22 mouse cellular contexts compared by ENCODE assay signal in genomic region chr11:20780312-20780711, GRCm38 (mm10). TPM values are rescaled to one million over a fixed set of nuclear protein-coding genes. Genes with fewer than 3 reads are reported as not detected.
A peak's percentile ranks its signal among the peaks of the same experiment; 100 is the strongest.
DNase-seq lines count a peak whose midpoint lies in the region; ATAC-seq lines count a peak whose summit lies in the region.
"Had no signal": no experiment of that assay in that cellular context is flagged by ENCODE, and none has a peak within 500 bp of the region (broad histone marks: within the 10 kb centered on the region; RNA-seq: fewer than 3 reads in every experiment).

No protein-coding gene starts in this region.

- DNase-seq in heart, adult 11 months, result peak; percentile 33
- no peak for DNase-seq in heart, adult 18-20 months
- no peak for DNase-seq in cerebellum, postnatal 10 days
- DNase-seq: adrenal gland, adult 2 months; adrenal gland, postnatal 10 days; adrenal gland, postnatal 25 days; cerebellum, adult 11 months; cerebellum, adult 18-20 months; cerebellum, adult 8-10 months; cerebellum, adult 9-11 months; cerebellum, postnatal 25 days; embryo, embryonic 11 days had no signal

- H3K9me3 ChIP-seq in megakaryocyte, embryonic 14.5 days, result peaks cover 40% of the 10 kb centered on the region
- H3K9me3 ChIP-seq: embryonic facial prominence, embryonic 13.5 days; forebrain, embryonic 12.5 days had no signal

- H3K36me3 ChIP-seq in megakaryocyte, embryonic 14.5 days (replicated peaks; ENCODE audit: low read length), result peaks cover 53% of the 10 kb centered on the region
- H3K36me3 ChIP-seq: embryonic facial prominence, embryonic 13.5 days; embryonic facial prominence, embryonic 15.5 days; forebrain, embryonic 10.5 days; forebrain, embryonic 12.5 days had no signal

- H3K4me3 ChIP-seq in megakaryocyte, embryonic 14.5 days (replicated peaks), result peak overlapping the region; percentile 80
- H3K4me3 ChIP-seq: embryonic facial prominence, embryonic 13.5 days; embryonic facial prominence, embryonic 15.5 days; erythroblast, embryonic 14.5 days; forebrain, embryonic 10.5 days; forebrain, embryonic 12.5 days had no signal

- no peak for ATAC-seq in megakaryocyte, adult 5-6 weeks (ENCODE audit: poor library complexity, severe bottlenecking)
- ATAC-seq in hematopoietic stem cell, adult 5-6 weeks (replicated peaks in 1 of 2; ENCODE audit: insufficient read depth in 1 of 2, low FRiP score in 2 of 2, low TSS enrichment in 1 of 2, low read depth in 1 of 2, poor library complexity in 2 of 2, severe bottlenecking in 2 of 2), result peak; percentile 25 to 52; a peak in 1 of 4 replicates
- ATAC-seq: forebrain, embryonic 14.5 days; forebrain, embryonic 16.5 days had no signal

- H3K27me3 ChIP-seq in megakaryocyte, embryonic 14.5 days (replicated peaks), result no peaks in the 10 kb centered on the region
- H3K27me3 ChIP-seq: embryonic facial prominence, embryonic 13.5 days; embryonic facial prominence, embryonic 15.5 days; forebrain, embryonic 12.5 days had no signal

- H3K4me1 ChIP-seq in megakaryocyte, embryonic 14.5 days, result peaks cover 76% of the 10 kb centered on the region
- H3K4me1 ChIP-seq: embryonic facial prominence, embryonic 15.5 days had no signal

RNA-seq across cellular contexts. Expression of gene Aftph, which starts 38.9 kb away (rescaled TPM):
- total RNA-seq in heart, adult 18-20 months (2021), result 10 to 100 TPM; 20.7 to 23.6 TPM
- polyA plus RNA-seq in megakaryocyte, embryonic 14.5 days (2012; ENCODE audit: insufficient read depth, low replicate concordance), result 11.3 and 19.6 TPM in 2 replicates
- 68.2 and 74.4 TPM in 2 replicates for total RNA-seq in megakaryocyte, adult 5-6 weeks (2015)
- total RNA-seq in megakaryocyte, adult 5-6 weeks (2017), result 61.9 and 67.4 TPM in 2 replicates
- 78.4 and 89.6 TPM in 2 replicates for total RNA-seq in hematopoietic stem cell, adult 5-6 weeks (2017)

RNA-seq across cellular contexts. Expression of gene Lgalsl, which starts 50.5 kb away (rescaled TPM):
- 10 to 100 TPM; 31.4 to 33.2 TPM for total RNA-seq in heart, adult 18-20 months (2021)
- 3.2 and 15.8 TPM in 2 replicates for polyA plus RNA-seq in megakaryocyte, embryonic 14.5 days (2012; ENCODE audit: insufficient read depth, low replicate concordance)
- 2.2 and 3.6 TPM in 2 replicates for total RNA-seq in megakaryocyte, adult 5-6 weeks (2015)
- total RNA-seq in megakaryocyte, adult 5-6 weeks (2017), result 1.4 and 2.8 TPM in 2 replicates
- 9.1 and 19.4 TPM in 2 replicates for total RNA-seq in hematopoietic stem cell, adult 5-6 weeks (2017)
